Mouse (Mus musculus): Measurements from ENCODE around the gene Fnip2. TPM values are rescaled to one million over a fixed set of nuclear protein-coding genes. Genes with fewer than 3 reads are reported as not detected.
A peak's percentile ranks its signal among the peaks of the same experiment; 100 is the strongest.
"Not testable (repeated sequence)": the region's sequence is repeated elsewhere in the genome, so short reads cannot be mapped to it uniquely, and the experiment has no call there.

Fnip2 gene
- 8.0 and 9.7 TPM in 2 replicates for polyA plus RNA-seq (2012; rRNA removed)

DNA sequence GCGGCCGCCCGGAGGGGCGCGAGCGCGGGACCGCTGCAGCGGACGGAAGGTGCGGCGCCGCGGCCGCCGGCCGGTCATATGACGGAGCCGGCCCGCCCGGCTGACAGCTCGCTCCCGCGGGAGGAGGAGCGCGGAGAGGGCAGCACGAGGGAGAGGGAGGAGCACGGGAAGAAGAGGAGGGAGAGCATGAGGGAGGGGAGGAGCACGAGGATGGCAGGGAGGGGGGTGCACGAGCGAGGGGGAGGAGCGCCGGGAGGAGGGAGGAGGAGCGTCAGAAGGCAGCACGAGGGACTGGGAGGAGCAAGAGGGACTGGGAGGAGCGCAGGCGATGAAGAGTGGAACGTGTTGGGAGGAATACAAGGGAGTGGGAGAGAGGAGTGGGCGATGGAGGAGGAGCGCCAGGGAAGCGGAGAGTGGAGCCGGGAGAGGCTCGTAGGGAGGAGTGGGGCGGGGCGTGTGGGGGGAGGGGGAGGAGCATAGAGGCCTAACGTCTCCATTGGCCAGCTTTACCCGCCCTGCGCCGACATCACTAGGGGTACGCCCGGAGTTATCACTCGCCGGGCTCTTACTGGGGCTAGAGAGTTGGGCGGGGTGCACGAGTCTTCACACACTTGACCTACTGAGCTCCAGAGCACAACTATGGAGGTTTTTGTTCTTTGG is at the start of gene Fnip2:
Gene Fnip2, minus strand, starts transcription at position 94 of the 660 bp plus-strand sequence.
- peak; percentile 80 for DNase-seq (ENCODE audit: low spot score)

DNA sequence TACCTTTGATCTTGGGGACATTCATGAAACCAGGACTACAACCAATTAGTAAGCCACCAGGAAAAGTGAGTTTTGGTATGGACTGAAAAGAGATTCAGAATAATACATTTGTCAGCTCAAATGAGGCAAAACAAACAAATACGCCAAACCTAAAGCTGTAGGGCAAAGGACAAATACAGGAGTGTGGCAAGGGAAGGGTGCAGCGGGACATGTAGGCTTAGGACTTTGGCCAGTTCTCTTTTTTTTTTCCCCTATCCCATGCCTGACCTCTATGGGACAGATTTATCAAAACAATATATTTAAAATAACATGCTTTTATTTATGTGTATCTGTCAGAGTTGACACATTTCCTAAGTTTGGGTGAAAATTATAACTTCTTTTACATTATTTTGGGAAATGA is 42.3 kb upstream of the Fnip2 start:
- DNase-seq (ENCODE audit: low spot score), result no peak

DNA sequence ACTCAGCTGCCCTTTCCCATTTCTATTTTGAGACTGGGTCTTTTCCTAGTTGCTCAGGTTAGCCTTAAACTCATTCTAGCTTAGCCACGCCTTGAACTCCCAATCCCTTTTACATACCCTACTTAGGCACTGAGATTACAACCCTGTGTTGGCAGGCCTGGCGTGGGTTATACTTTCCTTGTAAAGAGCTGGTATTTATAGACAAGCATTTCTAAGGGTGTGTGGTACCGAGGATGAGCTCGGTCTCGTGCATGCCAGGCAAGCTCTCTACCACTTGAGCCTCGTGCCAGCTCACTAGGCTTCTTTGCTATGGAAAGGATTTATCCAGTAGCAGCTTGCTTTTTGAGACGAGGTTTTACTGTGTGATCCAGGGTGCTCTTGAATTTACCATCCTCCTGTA is 27.9 kb upstream of the Fnip2 start:
- no peak for DNase-seq (ENCODE audit: low spot score)

DNA sequence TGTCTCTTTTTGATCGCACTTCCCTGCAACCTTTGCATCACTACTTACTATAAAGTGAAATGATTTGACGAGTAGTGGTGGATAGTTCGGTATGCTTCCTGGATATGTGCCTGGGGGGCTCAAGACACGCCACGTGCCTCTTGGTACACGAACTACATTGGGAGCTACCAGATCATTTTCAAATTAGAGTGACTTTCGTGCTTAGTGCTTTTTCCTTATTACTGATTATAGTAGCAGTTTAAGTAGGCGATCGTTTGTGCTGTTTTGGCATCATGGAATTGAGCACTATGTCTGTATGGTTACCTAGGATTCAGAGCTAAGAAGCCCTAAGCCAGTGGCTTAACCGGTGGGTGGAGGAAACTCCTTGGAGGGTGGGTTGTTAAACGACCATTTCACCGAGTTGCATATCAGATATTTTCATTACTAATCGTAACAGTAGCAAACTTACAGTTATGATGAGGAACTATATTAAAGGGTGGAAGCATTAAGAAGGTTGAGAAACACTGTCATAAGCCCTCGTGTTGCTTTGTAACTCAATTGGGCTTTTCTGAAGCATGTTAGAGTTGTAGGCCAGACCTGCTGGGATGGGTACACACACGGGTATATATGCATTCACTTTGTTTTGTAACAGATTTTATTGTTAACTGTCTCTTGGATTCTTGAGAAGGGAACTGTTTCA is 24.3 kb upstream of the Fnip2 start:
- no peak for DNase-seq (ENCODE audit: low spot score)

DNA sequence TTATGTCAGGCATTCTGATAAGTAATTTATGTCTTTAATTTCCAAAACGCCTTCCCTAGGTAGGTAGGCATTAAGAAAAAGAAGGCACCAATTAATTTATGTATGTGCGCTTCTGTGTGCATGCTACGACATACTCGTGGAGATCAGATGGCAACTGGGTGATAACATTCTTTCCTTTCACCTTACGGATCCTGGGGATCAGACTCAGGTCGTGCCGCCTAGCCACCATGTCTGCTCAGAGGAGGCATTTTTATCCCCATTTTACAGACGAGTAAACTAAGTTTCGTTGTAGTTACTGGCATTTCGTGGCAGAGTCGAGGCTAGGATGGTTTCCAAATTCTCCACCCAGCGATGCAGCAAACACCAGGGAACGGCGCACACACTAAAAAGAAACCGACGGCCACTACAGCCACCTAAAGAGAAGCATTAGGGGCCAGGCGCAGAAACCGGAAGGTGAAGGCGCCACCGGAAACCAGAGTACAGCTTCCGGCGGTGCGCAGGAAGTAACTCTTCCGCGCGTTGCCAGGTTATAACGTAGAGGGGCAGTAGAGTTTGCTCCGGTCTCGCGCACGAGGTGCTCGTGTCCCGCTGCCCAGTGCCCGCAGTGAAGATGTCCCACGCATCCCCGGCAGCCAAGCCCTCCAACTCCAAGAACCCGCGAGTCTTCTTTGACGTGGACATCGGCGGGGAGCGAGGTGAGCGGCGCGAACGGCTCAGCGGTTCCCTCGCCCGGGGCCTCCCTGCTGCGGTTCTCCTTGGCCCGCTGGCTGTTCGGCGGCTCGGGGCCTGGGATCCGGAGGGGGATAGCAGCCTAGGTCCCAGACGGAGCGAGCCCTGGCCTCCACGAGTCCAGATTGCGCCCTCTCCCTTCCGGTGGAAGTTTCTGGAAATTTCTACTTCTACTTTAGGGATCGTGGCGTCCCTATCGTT is 23.5 kb upstream of the Fnip2 start, which contains the start of gene Ppid:
Gene Ppid, plus strand, starts transcription at position 480 of the 930 bp plus-strand sequence.
- DNase-seq (ENCODE audit: low spot score), result peak; percentile 58

DNA sequence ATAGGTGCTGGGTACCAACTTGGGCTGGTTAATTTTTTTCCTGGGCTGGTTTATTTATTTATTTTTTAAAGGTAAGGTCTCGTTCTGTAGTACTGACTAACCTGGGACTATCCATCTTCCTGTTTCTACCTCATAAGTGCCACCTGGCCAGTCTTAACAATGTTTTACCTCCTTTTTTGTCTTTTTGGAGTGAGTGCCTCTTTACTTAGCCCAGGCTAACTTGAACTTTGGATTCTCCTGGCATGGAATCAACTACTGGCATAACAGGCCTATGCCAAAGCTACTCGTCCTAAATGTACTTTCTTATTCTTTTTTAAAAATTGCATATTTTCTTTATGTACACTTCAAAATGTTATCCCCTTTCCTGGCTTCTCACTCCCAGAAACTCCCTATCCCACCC is 22.1 kb upstream of the Fnip2 start:
- no peak for DNase-seq (ENCODE audit: low spot score)

DNA sequence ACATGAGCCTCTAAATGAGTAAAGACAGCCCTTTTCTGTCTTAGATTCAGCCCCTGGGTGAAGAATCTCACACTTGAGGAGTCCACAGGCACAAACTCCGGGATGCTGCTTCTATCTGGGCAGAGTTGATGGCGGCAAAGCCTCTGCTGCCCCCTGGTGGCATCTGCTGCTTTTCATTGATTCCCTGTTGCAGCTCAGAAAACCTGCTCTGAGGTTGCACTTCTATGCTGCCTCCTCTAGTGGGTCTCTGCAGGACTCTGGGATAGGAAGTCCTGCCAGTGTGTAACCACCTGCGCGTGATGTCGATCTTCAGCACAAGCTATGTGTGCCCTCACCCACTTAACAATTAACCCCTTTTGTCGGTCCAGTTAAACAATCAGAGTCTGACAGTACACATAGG is 19.2 kb upstream of the Fnip2 start:
- DNase-seq (ENCODE audit: low spot score), result peak; percentile 75

DNA sequence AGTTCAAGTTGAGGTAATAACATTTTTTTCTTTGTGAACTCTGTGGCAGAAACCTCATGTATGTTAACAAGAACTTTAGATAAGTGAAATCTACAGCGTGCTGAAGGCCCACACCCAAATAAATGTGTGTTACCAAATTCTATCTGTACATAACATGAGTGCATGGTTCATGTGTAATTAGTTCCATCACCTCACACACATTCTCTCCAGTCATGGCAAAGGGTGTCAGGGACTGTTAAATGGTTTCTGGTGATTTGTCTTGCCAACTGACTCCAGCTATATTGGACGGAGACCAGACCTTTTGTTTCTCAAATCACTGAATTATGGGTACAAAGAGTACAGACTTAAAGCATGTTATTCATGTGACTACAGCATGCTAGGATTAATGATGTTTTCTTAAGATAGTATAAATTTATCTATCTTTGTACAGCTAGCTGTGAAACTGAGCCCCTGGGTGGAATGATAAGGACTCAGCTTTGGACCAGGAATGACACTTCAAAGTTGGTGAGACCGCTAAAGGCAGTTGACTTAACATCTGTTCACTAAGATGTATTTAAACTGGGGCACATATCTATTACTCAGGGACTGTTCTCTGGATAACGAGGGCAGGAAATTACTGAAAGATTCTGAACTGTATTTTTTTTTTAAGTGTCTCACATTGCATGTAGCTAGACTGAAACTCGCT is 12.4 kb upstream of the Fnip2 start:
- no peak for DNase-seq (ENCODE audit: low spot score)

DNA sequence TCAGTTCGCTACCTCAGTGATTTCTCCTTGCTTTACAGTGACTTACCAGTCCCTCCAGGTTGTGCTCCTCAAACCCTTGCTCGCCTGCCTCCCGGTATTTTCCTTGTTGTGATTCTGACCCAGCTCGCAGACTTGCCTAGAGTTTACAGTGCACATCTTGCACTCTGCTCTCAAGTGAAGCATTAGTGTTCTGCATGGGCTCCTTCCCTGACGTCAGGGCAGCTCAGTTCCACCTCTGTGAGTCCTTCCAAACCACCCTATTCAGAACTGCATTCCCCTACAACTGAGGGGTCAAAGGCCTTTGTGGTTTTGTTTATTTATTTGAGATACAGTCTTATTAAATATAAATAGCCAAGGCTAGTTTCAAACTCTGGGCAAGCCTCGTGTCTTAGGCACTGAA is 10.6 kb upstream of the Fnip2 start:
- DNase-seq (ENCODE audit: low spot score), result no peak

DNA sequence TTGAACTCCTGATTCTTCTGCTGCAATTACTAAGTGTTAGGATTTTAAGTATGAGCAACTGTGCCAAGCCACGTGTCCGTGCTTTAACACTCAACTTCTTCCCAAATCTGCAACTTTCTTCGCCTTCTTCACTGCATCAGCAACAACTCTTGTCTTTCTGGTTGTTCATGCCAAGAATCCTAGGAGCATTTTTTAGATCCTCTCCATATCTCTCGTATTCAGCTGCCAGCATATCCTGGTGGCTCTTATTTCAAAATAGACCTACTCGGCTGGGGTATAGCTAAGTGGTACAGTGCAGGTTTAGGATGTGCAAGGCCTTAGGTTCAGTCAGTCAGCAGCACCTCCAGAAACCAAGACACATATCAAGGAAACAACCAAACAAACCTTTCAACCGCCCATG is 10.0 kb upstream of the Fnip2 start:
- no peak for DNase-seq (ENCODE audit: low spot score)

DNA sequence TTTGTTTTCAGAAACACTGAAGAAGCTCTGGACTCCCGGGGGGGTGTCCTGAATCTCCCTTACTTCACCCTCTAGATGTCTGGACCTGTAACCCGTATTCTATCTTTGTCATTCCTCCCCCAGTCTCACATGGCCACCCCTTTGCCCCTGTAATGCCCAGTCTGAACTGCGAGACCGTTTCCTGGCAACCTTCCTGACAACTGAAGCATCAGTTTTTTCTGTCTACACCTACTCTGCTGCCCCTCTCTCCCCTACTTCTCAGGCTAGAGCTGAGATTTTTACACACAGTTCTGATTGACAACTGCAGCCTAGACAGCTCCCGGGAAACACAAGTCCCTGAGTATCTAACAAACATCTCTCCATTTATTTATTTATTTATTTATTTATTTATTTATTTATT is 9.3 kb upstream of the Fnip2 start:
- no peak for DNase-seq (ENCODE audit: low spot score)

DNA sequence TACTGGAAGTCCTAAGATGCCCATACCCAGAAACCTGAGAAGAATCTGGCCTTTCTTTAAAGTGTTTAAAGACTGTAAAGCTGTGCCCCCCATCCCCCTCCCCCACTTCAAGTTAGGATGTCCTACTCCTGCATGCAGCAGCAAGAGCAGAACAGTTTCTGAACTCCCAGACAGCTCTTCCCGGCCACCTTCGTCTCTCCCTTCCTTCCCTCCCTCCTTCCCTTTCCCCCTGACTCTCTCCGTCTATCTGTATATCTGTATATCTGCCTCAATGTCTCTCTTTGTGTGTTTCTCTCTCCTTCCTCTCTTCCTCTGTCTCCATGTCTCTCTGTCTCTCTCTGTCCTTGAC is 8.8 kb upstream of the Fnip2 start:
- DNase-seq (ENCODE audit: low spot score), result no peak

DNA sequence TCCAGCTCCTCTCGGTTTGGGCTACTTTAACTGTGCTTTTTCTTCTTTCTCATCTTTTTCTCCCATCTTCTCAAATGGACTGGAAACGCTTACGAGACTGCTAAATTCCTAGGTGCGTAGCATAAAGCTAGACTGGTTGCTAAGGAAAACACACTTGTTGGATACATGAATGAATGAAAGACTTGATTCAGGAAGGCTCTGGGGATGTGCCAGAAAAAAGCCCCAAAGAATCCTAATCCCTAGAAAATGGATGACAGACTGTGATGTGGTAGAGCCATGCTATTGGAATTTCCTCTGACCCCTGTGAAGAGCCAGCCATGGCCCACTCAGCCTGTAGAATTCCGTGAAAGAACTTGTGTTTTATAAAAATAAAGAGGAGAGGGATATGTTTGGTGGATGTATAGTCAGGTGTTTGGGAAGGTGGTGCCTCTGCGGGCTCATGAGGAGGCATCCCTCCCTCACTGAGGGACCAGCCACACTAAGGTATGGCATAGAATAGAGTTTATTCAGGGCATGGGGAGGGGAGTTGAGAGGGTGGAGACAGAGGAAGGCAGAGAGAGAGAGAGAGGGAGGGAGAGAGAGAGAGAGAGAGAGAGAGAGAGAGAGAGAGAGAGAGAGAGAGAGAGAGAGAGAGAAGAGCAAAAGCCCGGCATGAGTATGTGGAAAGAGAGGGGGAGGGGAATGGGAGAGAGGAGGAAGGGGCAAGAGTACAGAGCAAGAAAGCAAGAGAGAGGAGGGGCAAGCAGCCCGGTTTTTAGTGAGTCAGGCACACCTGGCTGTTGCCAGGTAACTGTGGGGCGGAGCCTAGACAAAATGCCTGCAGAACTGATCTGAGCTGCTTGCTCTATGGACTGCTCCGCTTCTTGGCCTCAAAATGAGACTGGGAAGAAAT is 8.2 kb upstream of the Fnip2 start:
- DNase-seq (ENCODE audit: low spot score), result no peak

DNA sequence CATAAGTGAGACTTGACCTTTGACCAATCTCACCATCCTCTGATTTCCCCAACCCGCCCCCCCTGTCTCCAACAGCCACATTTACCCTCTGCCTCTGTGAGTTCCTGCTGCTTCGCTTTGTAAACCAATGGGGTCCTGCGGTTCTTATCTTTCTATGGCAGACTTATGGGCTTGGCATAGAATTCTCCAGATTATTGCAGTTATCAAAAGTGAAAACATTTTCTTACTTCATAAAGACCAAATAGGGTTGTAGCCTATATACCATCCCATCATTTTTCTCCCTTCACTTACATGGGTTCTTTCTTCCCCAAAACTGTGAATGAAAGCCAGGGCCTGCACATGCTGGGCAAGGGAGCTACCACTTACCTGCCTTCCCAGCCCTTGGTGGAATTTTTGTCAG is 6.7 kb upstream of the Fnip2 start:
- no peak for DNase-seq (ENCODE audit: low spot score)

DNA sequence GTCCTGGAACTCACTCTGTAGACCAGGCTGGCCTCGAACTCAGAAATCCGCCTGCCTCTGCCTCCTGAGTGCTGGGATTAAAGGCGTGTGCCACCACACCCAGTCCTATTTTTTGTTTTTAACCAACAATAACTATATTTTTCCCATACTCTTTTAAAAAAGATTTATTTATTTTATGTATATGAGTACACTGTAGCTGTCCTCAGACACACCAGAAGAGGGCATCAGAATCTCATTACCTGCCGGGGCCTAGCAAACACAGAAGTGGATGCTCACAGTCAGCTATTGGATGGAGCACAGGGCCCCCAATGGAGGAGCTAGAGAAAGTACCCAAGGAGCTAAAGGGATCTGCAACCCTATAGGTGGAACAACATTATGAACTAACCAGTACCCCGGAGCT is 5.8 kb upstream of the Fnip2 start:
- DNase-seq (ENCODE audit: low spot score), result not testable (repeated sequence)

DNA sequence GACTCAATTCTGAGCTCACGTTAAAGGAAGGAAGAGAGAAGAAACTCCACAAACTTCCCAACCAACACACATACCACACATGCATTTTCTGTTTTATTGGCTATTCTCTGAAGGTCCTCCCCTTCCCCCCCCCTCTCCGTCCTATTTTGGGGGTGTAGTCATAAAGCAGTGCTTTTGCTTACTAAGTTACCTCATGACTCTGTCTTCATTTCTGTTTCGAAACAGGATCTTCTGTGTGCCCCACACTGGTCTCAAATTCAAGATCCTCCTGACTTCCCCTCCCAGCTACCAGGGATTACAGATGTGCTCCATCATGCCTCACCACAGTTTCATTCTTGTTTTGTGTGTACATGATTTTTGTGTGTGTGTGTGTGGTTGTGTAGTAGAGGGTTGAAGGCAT is 4.8 kb upstream of the Fnip2 start:
- DNase-seq (ENCODE audit: low spot score), result no peak

DNA sequence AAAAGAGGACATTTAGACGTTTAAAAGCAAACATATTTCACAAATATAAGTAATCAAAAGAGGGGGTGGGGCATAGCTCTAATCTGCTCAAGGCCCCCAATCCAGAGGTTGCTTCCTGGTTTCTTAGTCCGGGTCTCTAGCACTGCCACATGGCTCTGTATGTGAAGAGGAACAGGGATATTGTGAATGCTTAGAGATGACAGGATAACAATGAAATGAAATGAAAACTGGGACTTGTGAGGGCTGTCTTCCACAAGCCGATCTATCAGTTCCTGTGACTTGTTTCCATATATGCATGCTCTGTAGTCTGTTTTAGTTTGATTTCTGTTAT is 1.7 kb upstream of the Fnip2 start:
- no peak for DNase-seq (ENCODE audit: low spot score)

DNA sequence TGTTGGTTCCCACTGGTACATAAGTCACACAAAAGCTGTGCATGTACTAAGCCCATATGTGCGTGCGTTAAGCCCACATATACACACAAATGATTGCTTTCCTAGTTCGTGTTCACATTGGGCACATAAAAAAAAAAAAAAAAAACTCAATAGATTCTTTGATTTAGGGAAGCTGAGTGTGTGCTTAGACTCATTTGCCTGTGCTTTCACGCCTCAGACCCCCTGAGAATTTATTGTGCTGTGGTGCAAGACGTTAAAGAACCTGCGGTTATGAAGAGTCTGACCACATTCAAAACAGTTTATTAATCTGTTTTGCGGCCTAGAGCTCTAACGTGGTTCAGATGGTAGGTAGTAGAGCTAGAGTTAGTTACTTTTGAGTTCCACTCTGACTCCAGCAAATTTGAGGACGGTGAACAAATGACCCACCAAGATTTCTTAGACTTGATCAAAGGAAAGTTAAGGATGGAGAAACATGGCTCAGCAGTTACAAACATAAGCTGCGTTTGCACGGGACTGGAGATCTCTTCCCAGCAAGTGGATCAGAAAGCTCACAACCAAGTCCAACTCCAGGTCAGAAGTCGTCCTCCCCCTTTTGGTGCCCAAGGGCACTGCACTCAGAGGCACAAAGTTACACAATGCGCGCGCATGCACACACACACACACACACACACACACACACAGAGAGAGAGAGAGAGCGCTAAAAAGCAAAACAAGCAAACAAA is 1.2 kb upstream of the Fnip2 start:
- DNase-seq (ENCODE audit: low spot score), result no peak

DNA sequence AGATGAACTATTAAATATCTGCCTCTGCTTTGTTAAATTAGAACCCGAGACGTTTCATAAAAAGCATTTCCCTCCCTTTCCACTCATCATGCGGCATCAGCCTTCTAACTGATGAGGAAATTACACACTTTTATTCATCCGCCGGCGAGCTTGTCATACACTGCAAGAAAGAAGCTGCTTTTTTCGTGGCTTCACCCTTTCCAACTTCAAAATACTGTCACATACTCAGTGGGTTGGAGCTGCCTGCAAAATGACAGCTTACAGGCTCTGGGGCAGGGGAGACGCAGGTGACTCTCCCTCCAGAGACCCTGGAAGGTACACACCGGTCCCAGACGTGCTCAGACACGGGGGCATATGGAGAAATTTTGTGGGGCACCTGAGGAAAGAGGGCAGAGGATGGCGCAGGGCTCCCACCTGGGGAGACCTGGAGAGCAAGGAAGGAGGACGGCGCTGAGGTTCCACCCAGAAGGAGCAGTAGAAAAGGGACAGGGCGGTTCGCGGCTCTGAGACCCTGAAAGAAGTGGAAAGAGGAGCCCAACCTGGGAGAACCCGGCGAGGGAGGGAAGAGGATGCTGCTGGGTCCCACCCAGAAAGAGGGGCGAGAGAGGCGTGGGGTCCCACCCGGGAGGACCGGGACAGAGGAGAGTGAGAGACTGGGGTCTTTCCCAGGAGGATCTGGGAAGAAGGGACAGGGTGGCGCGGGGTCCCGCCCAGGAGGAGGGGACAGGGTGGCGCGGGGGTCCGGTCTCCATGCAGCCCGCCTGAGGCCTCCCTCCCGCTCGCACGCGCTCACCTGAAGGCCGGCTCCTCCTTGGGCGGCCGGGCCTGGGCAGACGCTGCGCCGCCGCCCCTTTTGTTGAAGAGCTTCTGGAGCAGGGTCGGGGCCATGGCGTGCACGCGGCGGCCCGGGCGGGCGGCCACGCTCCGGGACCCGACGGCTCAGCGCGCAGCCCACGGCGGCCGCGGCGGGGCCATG is 592 bp downstream of the Fnip2 start:
- no peak for DNase-seq (ENCODE audit: low spot score)

Measured in urinary bladder, adult 2 months (tissue).